Mouse (Mus musculus) hindbrain, embryonic 14.5 days (tissue): Measurements from ENCODE around the gene Poc1b. TPM values are rescaled to one million over a fixed set of nuclear protein-coding genes. Genes with fewer than 3 reads are reported as not detected.

Experiments used
- ATAC-seq: fragments of 200-750 bp; cut with Nextera tagmentation; 2 replicates; pipeline ENCODE4 v1.8.0; 2017; ENCODE audit warnings: moderate number of reproducible peaks, mild to moderate bottlenecking, moderate TSS enrichment, moderate library complexity; ENCODE audit not compliant: low FRiP score
- DNase-seq: peaks from one replicate; pipeline ENCODE4 v3.0.0-alpha.2; 2015; ENCODE audit warnings: low spot score
- H3K27ac ChIP-seq: fragments of 300-500 bp; sonication (generic); 2 replicates; pipeline ENCODE4 v1.5.1; 2014; ENCODE audit warnings: mild to moderate bottlenecking, moderate library complexity
- H3K27me3 ChIP-seq: fragments of 300-500 bp; sonication (generic); 2 replicates; pipeline ENCODE4 v1.6.1; 2014; ENCODE audit warnings: mild to moderate bottlenecking, low read length, mixed read lengths; ENCODE audit not compliant: control insufficient read depth, insufficient read depth
- H3K36me3 ChIP-seq: fragments of 300-500 bp; sonication (generic); replicated peaks from 2 replicates; pipeline ENCODE4 v1.6.1; 2014; ENCODE audit not compliant: control insufficient read depth, insufficient read depth
- H3K4me1 ChIP-seq: fragments of 300-500 bp; sonication (generic); replicated peaks from 2 replicates; pipeline ENCODE4 v1.6.1; 2014; ENCODE audit warnings: antibody characterized with exemption, low read length, mixed read lengths; ENCODE audit not compliant: control insufficient read depth, insufficient read depth
- H3K4me2 ChIP-seq: fragments of 300-500 bp; sonication (generic); replicated peaks from 2 replicates; pipeline ENCODE4 v1.6.1; 2014; ENCODE audit warnings: mild to moderate bottlenecking, moderate library complexity
- H3K4me3 ChIP-seq: fragments of 300-500 bp; sonication (generic); replicated peaks from 2 replicates; pipeline ENCODE4 v1.5.1; 2014; ENCODE audit warnings: mild to moderate bottlenecking, low read length
- H3K9ac ChIP-seq: fragments of 300-500 bp; sonication (generic); 2 replicates; pipeline ENCODE4 v1.6.1; 2014
- H3K9me3 ChIP-seq: fragments of 300-500 bp; sonication (generic); 2 replicates; pipeline ENCODE4 v1.6.1; 2016; ENCODE audit warnings: low read length; ENCODE audit not compliant: control insufficient read depth
- WGBS: fragments of 180-500 bp; shearing (Covaris S2); extraction: QIAGEN DNeasy Blood & Tissue Kit; methylation state at CpG from one replicate; pipeline ENCODE4 v1.1.7; 2014; 5-methylcytosine and 5-hydroxymethylcytosine counted together
- polyA plus RNA-seq: library from polyadenylated mRNA; unstranded; fragments of >200 nt; fragmentation: Nextera tagmentation; extraction: Ambion mirVana; gene quantifications from 2 replicates; pipeline ENCODE4 v1.2.1, GENCODE M21; 2014

Poc1b gene
- polyA plus RNA-seq, result 12.5 and 17.3 TPM in 2 replicates

DNA sequence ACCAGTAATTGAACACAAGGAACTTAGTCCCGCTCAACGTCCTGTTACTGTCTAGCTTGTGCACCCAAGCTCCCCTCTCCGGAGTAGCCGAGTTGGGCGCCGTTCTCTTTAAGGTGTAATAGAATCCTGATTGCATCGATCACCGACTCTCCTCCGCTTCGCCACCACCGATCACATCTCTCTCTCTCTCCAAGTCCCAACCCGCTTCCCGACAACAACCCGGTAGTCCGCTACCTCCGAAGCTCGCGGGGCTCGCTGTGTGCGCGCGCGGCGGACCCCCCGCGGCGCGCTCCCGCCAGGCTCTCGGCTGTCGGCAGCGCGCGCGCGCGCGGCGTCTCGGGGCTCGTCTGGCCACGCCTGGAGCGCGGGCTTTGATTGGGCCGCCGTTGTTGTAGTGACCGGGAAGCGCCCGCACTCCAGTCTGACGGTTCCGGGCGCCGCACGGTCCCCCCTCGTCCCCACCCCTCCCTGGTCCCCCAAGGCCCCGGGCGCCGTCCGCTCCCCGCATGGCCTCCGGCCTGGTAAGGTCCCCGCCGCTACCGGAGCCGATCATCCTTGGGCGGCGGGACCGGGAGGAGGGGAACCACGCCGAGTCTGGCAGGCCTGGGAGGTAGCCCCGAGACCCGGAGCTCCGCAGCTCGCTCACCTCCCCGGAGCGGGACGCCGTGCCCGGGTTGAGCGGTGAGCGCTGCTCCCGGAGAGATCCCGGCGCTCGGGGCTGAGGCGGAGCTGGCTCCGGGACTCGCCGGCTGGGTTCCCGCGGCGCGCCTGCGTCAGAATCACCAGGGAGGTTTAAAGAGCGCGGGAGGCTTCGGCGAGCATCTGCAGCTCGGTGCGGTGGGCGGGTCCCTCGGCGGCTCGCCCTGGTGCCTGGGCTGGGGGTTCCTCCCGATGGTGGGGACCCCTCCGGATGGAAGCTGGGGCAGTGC, at the start of gene Poc1b:
Gene Poc1b, plus strand, starts transcription at position 334 of the 929 bp plus-strand sequence.
- H3K36me3 ChIP-seq, result peaks cover 19% of the 10 kb centered on the region
- DNase-seq, result peak; percentile 88
- peak; percentile 96 for ATAC-seq
- peak within 1 kb of the TSS; percentile 93 for H3K27ac ChIP-seq
- H3K4me2 ChIP-seq, result peak within 1 kb of the TSS; percentile 91
- H3K4me1 ChIP-seq, result peaks cover 15% of the 10 kb centered on the region
- under 1% methylated on average over 104 of the region's 106 CpGs for WGBS
- H3K9ac ChIP-seq, result peak within 1 kb of the TSS; percentile 96
- no peaks in the 10 kb centered on the region for H3K27me3 ChIP-seq
- no peaks in the 10 kb centered on the region for H3K9me3 ChIP-seq
- H3K4me3 ChIP-seq, result peak within 1 kb of the TSS; percentile 98

- Histone ChIP-seq H3K27me3 (no peaks in the 10 kb centered on the region), H3K4me3 (no peak overlapping the region), H3K9me3 (no peaks in the 10 kb centered on the region), H3K27ac (no peak overlapping the region), H3K4me1 (no peaks in the 10 kb centered on the region), H3K9ac (no peak overlapping the region), H3K4me2 (no peak overlapping the region), H3K36me3 (no peaks in the 10 kb centered on the region)
- ATAC-seq (no peak), DNase-seq (no peak)
- WGBS, result 89% methylated on average over 7 of the region's 7 CpGs
Observed at GRCm38 (mm10) chr10:99060588-99060987, 46.2 kb upstream of the Poc1b start.

DNA sequence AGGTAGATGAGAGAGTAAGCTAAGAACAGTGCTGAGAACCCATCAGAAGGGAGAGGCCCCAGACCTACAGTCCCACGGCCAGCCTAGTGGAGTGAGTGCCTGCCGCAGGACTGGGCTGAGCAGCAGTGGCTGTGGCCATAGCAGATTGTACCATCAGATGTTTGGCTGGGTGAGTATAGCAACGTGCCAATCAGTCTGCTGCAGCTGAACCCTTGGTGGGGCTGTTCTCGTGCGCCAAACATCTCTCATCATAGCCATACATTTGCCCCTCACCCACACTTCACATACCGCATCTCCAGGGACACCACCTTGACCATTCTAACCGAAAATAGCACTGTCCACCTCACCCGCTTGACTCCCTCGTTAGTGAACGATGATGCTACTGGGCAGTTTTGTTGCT, 45.4 kb upstream of the Poc1b start:
- Histone ChIP-seq H3K9ac (no peak overlapping the region), H3K9me3 (no peaks in the 10 kb centered on the region), H3K27ac (no peak overlapping the region), H3K36me3 (no peaks in the 10 kb centered on the region), H3K27me3 (no peaks in the 10 kb centered on the region), H3K4me3 (no peak overlapping the region), H3K4me2 (no peak overlapping the region), H3K4me1 (no peaks in the 10 kb centered on the region)
- DNase-seq (no peak), ATAC-seq (no peak)
- WGBS, result 92% methylated on average over 10 of the region's 10 CpGs

- Histone ChIP-seq H3K27ac (no peak overlapping the region), H3K9ac (no peak overlapping the region), H3K27me3 (no peaks in the 10 kb centered on the region), H3K36me3 (no peaks in the 10 kb centered on the region), H3K4me2 (no peak overlapping the region), H3K9me3 (no peaks in the 10 kb centered on the region), H3K4me3 (no peak overlapping the region), H3K4me1 (no peaks in the 10 kb centered on the region)
- 84% methylated on average over 5 of the region's 5 CpGs for WGBS
- DNase-seq, result no peak
- no peak for ATAC-seq
Observed at GRCm38 (mm10) chr10:99062546-99062945, 44.3 kb upstream of the Poc1b start.

DNA sequence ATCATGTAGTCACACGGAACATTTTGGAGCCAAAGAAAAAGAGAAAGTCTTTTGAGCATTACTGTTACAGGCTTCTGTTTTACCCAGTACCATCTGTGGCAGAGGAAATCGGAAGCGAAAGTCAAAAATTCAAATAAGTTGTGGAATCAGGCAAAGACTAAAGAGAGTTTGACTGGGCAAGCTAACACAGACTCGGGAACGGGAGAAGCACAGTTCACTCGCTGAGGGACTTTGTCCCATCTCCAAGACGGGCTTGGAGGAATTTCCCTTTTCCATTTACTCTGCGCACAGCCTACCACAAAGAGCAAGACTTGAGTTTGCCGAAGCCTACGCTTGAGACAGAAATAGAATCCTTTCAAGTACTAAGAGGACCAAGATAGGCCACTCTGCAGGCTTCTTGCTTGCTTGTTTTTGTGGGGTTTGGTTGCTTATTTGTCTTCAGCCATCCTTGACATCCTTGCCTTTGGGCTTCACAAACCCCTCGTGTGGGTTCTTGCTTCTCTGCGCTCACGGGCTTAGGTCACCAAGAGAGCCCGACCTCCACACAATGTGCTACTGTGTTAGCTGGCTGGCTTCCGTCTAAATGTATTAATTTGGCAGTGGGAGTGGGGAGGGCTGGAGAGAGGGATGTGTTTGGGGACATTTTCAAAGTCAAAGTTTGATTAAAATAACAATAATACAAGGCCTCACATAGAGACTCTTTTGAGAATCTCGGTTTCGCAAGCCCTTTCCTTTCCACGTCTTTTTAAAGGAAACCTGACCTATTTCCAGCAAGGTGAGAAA, 30.5 kb upstream of the Poc1b start:
- Histone ChIP-seq H3K36me3 (no peaks in the 10 kb centered on the region), H3K27ac (no peak overlapping the region), H3K27me3 (no peaks in the 10 kb centered on the region), H3K4me1 (no peaks in the 10 kb centered on the region), H3K4me2 (no peak overlapping the region), H3K9me3 (no peaks in the 10 kb centered on the region), H3K9ac (no peak overlapping the region), H3K4me3 (no peak overlapping the region)
- DNase-seq (no peak), ATAC-seq (no peak)
- WGBS, result 75% methylated on average over 18 of the region's 18 CpGs

GRCm38 (mm10) chr10:99078621-99079020, 28.2 kb upstream of the Poc1b start:
- DNase-seq, result no peak

DNA sequence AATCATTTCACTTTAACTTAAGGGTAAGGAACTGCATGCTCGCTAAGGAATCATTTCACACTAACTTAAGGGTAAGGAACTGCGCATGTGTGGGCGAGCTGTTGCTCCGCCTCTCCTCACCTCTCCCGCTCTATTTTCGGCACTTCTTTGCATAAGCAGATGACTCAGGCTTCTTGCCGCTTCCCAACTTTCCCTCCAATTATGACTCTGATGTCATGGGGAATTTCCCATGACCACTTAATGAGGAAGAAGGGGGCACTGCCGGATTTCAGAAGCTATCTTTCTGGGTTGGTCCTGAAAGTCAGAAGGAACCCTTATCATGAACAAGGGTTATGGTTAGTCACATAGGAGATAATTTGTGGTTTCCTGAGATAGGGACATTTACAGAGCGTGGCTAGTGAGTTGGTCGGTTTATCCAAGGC, 25.3 kb upstream of the Poc1b start:
- H3K9me3 ChIP-seq, result no peaks in the 10 kb centered on the region
- 87% methylated on average over 10 of the region's 10 CpGs for WGBS
- H3K4me3 ChIP-seq, result no peak overlapping the region
- ATAC-seq (no peak), DNase-seq (no peak)
- no peak overlapping the region for H3K9ac ChIP-seq
- H3K36me3 ChIP-seq, result no peaks in the 10 kb centered on the region
- H3K4me2 ChIP-seq, result no peak overlapping the region
- H3K4me1 ChIP-seq, result no peaks in the 10 kb centered on the region
- H3K27ac ChIP-seq, result no peak overlapping the region
- no peaks in the 10 kb centered on the region for H3K27me3 ChIP-seq

More at GRCm38 (mm10) chr10:99078621-99079020, 28.2 kb upstream of the Poc1b start:
- H3K4me1 ChIP-seq, result no peaks in the 10 kb centered on the region
- H3K4me2 ChIP-seq, result no peak overlapping the region
- no peak overlapping the region for H3K9ac ChIP-seq
- no peak overlapping the region for H3K27ac ChIP-seq
- H3K9me3 ChIP-seq, result no peaks in the 10 kb centered on the region
- no peaks in the 10 kb centered on the region for H3K36me3 ChIP-seq
- no peak for ATAC-seq
- no peaks in the 10 kb centered on the region for H3K27me3 ChIP-seq
- whole genome bisulfite sequencing, result 98% methylated on average over 2 of the region's 2 CpGs
- H3K4me3 ChIP-seq, result no peak overlapping the region

DNA sequence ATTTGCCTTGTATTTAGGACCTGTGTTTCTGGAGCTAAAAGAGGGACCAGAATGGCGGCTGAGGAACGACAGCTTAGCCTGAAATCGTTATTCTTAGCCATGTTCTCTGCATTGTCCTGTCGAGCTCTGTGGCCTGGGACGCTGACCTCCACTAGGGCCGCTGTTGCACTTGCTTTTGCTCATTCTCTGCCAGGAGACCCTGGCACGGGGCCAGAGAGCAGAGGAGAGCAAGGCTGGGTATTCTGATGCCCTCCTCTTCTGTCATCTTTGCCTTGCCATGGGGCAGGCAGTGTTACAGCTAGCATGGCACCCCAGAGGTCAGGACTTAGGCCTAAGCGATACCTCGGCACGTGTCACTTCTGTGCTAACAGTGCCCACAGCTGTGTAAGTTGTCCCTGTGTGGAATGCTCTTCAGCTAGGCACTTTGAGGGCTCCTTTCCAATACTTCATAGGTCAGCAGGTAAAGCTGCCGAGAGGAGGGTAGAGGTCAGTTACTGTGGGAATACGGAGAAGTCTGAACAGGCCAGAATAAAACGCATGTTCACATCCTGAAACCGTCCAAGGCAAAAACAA, 23.3 kb upstream of the Poc1b start:
- H3K27me3 ChIP-seq, result no peaks in the 10 kb centered on the region
- no peak for ATAC-seq
- H3K36me3 ChIP-seq, result no peaks in the 10 kb centered on the region
- no peak overlapping the region for H3K27ac ChIP-seq
- WGBS, result 84% methylated on average over 14 of the region's 14 CpGs
- H3K9me3 ChIP-seq, result no peaks in the 10 kb centered on the region
- no peak overlapping the region for H3K4me2 ChIP-seq
- no peak for DNase-seq
- no peak overlapping the region for H3K9ac ChIP-seq
- no peak overlapping the region for H3K4me3 ChIP-seq
- H3K4me1 ChIP-seq, result no peaks in the 10 kb centered on the region
